Mouse (Mus musculus) left cerebral cortex, adult 18-20 months (tissue): ENCODE measurements around the gene Matk. TPM values are rescaled to one million over a fixed set of nuclear protein-coding genes. Genes with fewer than 3 reads are reported as not detected.

ENCODE experiments used
- DNase-seq, 2 experiments: peaks; one replicate each; pipeline ENCODE4 v3.0.0; 2021 to 2022; ENCODE audit warnings: low spot score in 2 of 2, mixed read lengths in 1 of 2
- microRNA-seq, 2 experiments: library from miRNA; unstranded; fragments of <30 nt; microRNA quantifications; one replicate each; pipeline ENCODE4 v1.2.0; 2021
- total RNA-seq, 2 experiments: library from RNA; stranded (reverse); gene quantifications; 2 replicates each; pipeline ENCODE4 v1.2.3; 2021

Gene Matk
- total RNA-seq, 2 experiments from 2014 or later = 187 to 195 TPM

GRCm38 (mm10) chr10:81301321-81301720, 48.6 kb downstream of the Matk start:
- DNase-seq = no peak

- DNase-seq = no peak
Measured at GRCm38 (mm10) chr10:81302288-81302687, 49.6 kb downstream of the Matk start.

GRCm38 (mm10) chr10:81302781-81303218, 50.1 kb downstream of the Matk start:
- DNase-seq = peak; percentile 76 to 87

GRCm38 (mm10) chr10:81303258-81303657, 50.5 kb downstream of the Matk start:
- DNase-seq = no peak

GRCm38 (mm10) chr10:81303761-81304160, 51.0 kb downstream of the Matk start:
- DNase-seq = no peak

GRCm38 (mm10) chr10:81304597-81305238, 52.0 kb downstream of the Matk start:
- DNase-seq = peak in 1 of 2 experiments; percentile 55

GRCm38 (mm10) chr10:81305663-81306062, 52.9 kb downstream of the Matk start:
- peak in 1 of 2 experiments; percentile 26 for DNase-seq

GRCm38 (mm10) chr10:81306173-81306668, 53.5 kb downstream of the Matk start:
- no peak for DNase-seq

GRCm38 (mm10) chr10:81306837-81307682, 54.3 kb downstream of the Matk start:
- DNase-seq = peak; percentile 69 to 77

GRCm38 (mm10) chr10:81309571-81309970, 56.8 kb downstream of the Matk start:
- no peak for DNase-seq

Small RNA genes lying within 50 kb of the gene (microRNA-seq; reads per million reads assigned to microRNA genes)
- gene Mir3057 = 20.4 to 29.8 reads per million in 2 experiments

Other genes starting within 250 kb of the Matk start
- gene Gng7, start 238.0 kb upstream of the Matk start, total RNA-seq = 100 to 1,000 TPM; 107 to 137 TPM
- 100 to 1,000 TPM; 104 to 113 TPM for gene Diras1, start 227.3 kb upstream of the Matk start, total RNA-seq
- 10 to 100 TPM; 56.9 to 60.1 TPM for gene Slc39a3, start 215.5 kb upstream of the Matk start, total RNA-seq
- gene Sgta, start 192.8 kb upstream of the Matk start, total RNA-seq = 100 to 1,000 TPM; 178 to 182 TPM
- gene Thop1, start 182.9 kb upstream of the Matk start, total RNA-seq = 10 to 100 TPM; 43.9 to 49.4 TPM
- gene Creb3l3, start 154.1 kb upstream of the Matk start, total RNA-seq = under 1 TPM; 0.35 to 0.67 TPM
- gene Map2k2, start 147.0 kb upstream of the Matk start, total RNA-seq = 100 to 1,000 TPM; 133 to 137 TPM
- gene Zbtb7a, start 117.7 kb upstream of the Matk start, total RNA-seq = 100 to 1,000 TPM; 135 to 137 TPM
- 10 to 100 TPM; 27.8 to 28.8 TPM for gene Pias4, start 85.0 kb upstream of the Matk start, total RNA-seq
- gene Eef2, start 76.3 kb upstream of the Matk start, total RNA-seq = 100 to 1,000 TPM; 899 to 919 TPM
- gene Dapk3, start 69.9 kb upstream of the Matk start, total RNA-seq = 10 to 100 TPM; 77.4 to 80.3 TPM
- not detected for gene 4930442H23Rik, start 69.1 kb upstream of the Matk start, total RNA-seq
- not detected for gene Nmrk2, start 50.9 kb upstream of the Matk start, total RNA-seq
- gene Atcay, start 22.1 kb upstream of the Matk start, total RNA-seq = 100 to 1,000 TPM; 197 to 204 TPM
- 10 to 100 TPM; 59.2 to 65.5 TPM for gene Zfr2, start 19.8 kb upstream of the Matk start, total RNA-seq
- 10 to 100 TPM; 38.8 to 43.5 TPM for gene Mrpl54, start 14.0 kb downstream of the Matk start, total RNA-seq
- gene Apba3, start 14.0 kb downstream of the Matk start, total RNA-seq = 10 to 100 TPM; 36.7 to 42.7 TPM
- gene Tjp3, start 38.6 kb downstream of the Matk start, total RNA-seq = under 1 TPM; 0.16 to 0.23 TPM
- gene Pip5k1c, start 40.0 kb downstream of the Matk start, total RNA-seq = 100 to 1,000 TPM; 415 to 417 TPM
- 10 to 100 TPM; 30.5 to 34.6 TPM for gene Cactin, start 68.2 kb downstream of the Matk start, total RNA-seq
- gene Tbxa2r, start 75.8 kb downstream of the Matk start, total RNA-seq = 1 to 10 TPM; 1.1 to 1.5 TPM
- gene Gipc3, start 90.3 kb downstream of the Matk start, total RNA-seq = 1 to 10 TPM; 2.5 to 3.6 TPM
- 10 to 100 TPM; 28.9 to 30.5 TPM for gene Hmg20b, start 97.5 kb downstream of the Matk start, total RNA-seq
- gene Mfsd12, start 104.6 kb downstream of the Matk start, total RNA-seq = 10 to 100 TPM; 38.1 to 42.0 TPM
- gene 4930404N11Rik, start 112.9 kb downstream of the Matk start, total RNA-seq = 1 to 10 TPM; 1.2 to 1.3 TPM
- gene Fzr1, start 125.6 kb downstream of the Matk start, total RNA-seq = 10 to 100 TPM; 71.1 to 72.1 TPM
- 10 to 100 TPM; 87.4 to 97.6 TPM for gene Dohh, start 131.5 kb downstream of the Matk start, total RNA-seq
- gene Gm48551, start 131.5 kb downstream of the Matk start, total RNA-seq = 1 to 10 TPM; 3.1 to 3.8 TPM
- gene Gm48552, start 136.1 kb downstream of the Matk start, total RNA-seq = 1 to 10 TPM; 2.7 to 2.8 TPM
- 1 to 10 TPM; 1.1 to 1.2 TPM for gene Smim24, start 140.1 kb downstream of the Matk start, total RNA-seq
- 10 to 100 TPM; 84.7 to 91.7 TPM for gene Nfic, start 202.7 kb downstream of the Matk start, total RNA-seq
- 100 to 1,000 TPM; 242 to 259 TPM for gene Celf5, start 229.8 kb downstream of the Matk start, total RNA-seq
- 10 to 100 TPM; 68.1 to 85.1 TPM for gene Ncln, start 243.5 kb downstream of the Matk start, total RNA-seq
- under 1 TPM; 0.58 to 0.82 TPM for gene S1pr4, start 247.2 kb downstream of the Matk start, total RNA-seq